Mouse (Mus musculus) C2C12 (cell line): ENCODE results near the gene Ccdc171. TPM values are rescaled to one million over a fixed set of nuclear protein-coding genes. Genes with fewer than 3 reads are reported as not detected.
"Not testable (repeated sequence)": the region's sequence is repeated elsewhere in the genome, so short reads cannot be mapped to it uniquely, and the experiment has no call there.

Experiments used
- H3K27me3 ChIP-seq: one replicate; pipeline ENCODE4 v1.6.1; 2011; ENCODE audit not compliant: control insufficient read depth, insufficient read depth, insufficient read length
- H3K36me3 ChIP-seq: one replicate; pipeline ENCODE4 v1.6.1; 2011; ENCODE audit not compliant: control insufficient read depth, insufficient read depth
- H3K4me3 ChIP-seq: one replicate; pipeline ENCODE4 v1.5.1; 2011; ENCODE audit warnings: mild to moderate bottlenecking, control low read depth; ENCODE audit not compliant: poor library complexity, insufficient read depth, severe bottlenecking
- H3K79me2 ChIP-seq: one replicate; pipeline ENCODE4 v1.6.1; 2011; ENCODE audit not compliant: control insufficient read depth, insufficient read depth
- H3K79me3 ChIP-seq: one replicate; pipeline ENCODE4 v1.6.1; 2011; ENCODE audit warnings: low read depth, control low read depth
- H3ac ChIP-seq: one replicate; pipeline ENCODE3; 2011; ENCODE audit warnings: low read depth; ENCODE audit not compliant: control insufficient read depth, insufficient read length
- CEBPB ChIP-seq: IDR thresholded peaks from one replicate; pipeline ENCODE4 v1.6.1; 2011; ENCODE audit warnings: low read depth, mild to moderate bottlenecking, control low read depth, moderate library complexity
- CTCF ChIP-seq: IDR thresholded peaks from one replicate; pipeline ENCODE4 v1.5.1; 2011; ENCODE audit not compliant: control insufficient read depth, insufficient read depth, insufficient read length
- FOSL1 ChIP-seq: IDR thresholded peaks from one replicate; pipeline ENCODE4 v1.8.0; 2011; ENCODE audit warnings: mild to moderate bottlenecking, low read length; ENCODE audit not compliant: poor library complexity, insufficient read depth, severe bottlenecking
- MAX ChIP-seq: IDR thresholded peaks from one replicate; pipeline ENCODE4 v1.6.1; 2011; ENCODE audit warnings: mild to moderate bottlenecking, control low read depth
- MYOD1 ChIP-seq: IDR thresholded peaks from one replicate; pipeline ENCODE4 v1.6.1; 2011; ENCODE audit warnings: low read depth; ENCODE audit not compliant: control insufficient read depth, insufficient read length
- MYOG ChIP-seq: IDR thresholded peaks from one replicate; pipeline ENCODE4 v1.6.1; 2011; ENCODE audit not compliant: control insufficient read depth, insufficient read length; ENCODE audit errors: extremely low read depth
- USF1 ChIP-seq: IDR thresholded peaks from one replicate; pipeline ENCODE4 v1.6.1; 2011; ENCODE audit warnings: low read depth, mild to moderate bottlenecking, control low read depth, moderate library complexity
- polyA plus RNA-seq: library from polyadenylated mRNA; unstranded; fragments of >200 nt; fragmentation: generic; extraction: Trizol; gene quantifications from one replicate; pipeline ENCODE4 v1.2.1, GENCODE M21; 2012; ENCODE audit warnings: missing spikeins

Gene Ccdc171
- polyA plus RNA-seq, 1 experiment, result 0.37 TPM

GRCm38 (mm10) chr4:83533168-83533911 is 8.0 kb downstream of the Ccdc171 start:
- H3K4me3 ChIP-seq, result no peak overlapping the region
- no peaks in the 10 kb centered on the region for H3K79me3 ChIP-seq
- TF ChIP-seq MYOG, result no peak
- H3K27me3 ChIP-seq, result no peaks in the 10 kb centered on the region
- H3ac ChIP-seq, result no peak overlapping the region
- H3K36me3 ChIP-seq, result no peaks in the 10 kb centered on the region
- no peaks in the 10 kb centered on the region for H3K79me2 ChIP-seq

GRCm38 (mm10) chr4:83534024-83534423 is 8.7 kb downstream of the Ccdc171 start:
- H3K79me3 ChIP-seq, result no peaks in the 10 kb centered on the region
- H3K4me3 ChIP-seq, result no peak overlapping the region
- H3K79me2 ChIP-seq, result no peaks in the 10 kb centered on the region
- no peak for TF ChIP-seq MAX
- TF ChIP-seq USF1, result no peak
- TF ChIP-seq MYOG, result no peak
- no peak for TF ChIP-seq FOSL1
- TF ChIP-seq MYOD1, result no peak
- TF ChIP-seq CTCF, result no peak
- no peak for TF ChIP-seq CEBPB
- H3K36me3 ChIP-seq, result no peaks in the 10 kb centered on the region
- H3ac ChIP-seq, result no peak overlapping the region
- no peaks in the 10 kb centered on the region for H3K27me3 ChIP-seq

DNA sequence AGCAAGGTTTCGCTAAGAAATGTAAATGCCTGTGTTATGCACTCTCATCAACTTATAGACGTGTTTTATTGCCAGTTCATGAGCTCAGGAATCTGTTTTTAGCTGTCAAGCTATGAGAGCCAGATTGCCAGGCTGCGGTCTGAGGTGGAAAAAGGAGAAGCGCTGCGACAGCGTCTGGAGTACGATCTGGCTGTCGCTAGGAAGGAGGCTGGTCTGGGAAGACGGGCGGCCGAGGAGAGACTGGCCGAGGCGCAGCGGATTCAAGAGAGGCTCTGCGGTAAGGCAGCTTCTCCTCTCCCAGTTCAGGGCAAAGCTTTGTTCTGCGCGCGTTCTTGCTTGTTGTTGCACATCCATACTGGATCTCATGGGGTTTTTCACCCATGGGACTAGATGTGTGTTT is 24.2 kb downstream of the Ccdc171 start:
- no peaks in the 10 kb centered on the region for H3K27me3 ChIP-seq
- H3ac ChIP-seq, result no peak overlapping the region
- H3K36me3 ChIP-seq, result no peaks in the 10 kb centered on the region
- H3K4me3 ChIP-seq, result no peak overlapping the region
- no peaks in the 10 kb centered on the region for H3K79me2 ChIP-seq
- H3K79me3 ChIP-seq, result no peaks in the 10 kb centered on the region
- TF ChIP-seq CTCF (no peak), MAX (no peak), CEBPB (no peak), MYOG (no peak), FOSL1 (no peak), MYOD1 (no peak), USF1 (no peak)

DNA sequence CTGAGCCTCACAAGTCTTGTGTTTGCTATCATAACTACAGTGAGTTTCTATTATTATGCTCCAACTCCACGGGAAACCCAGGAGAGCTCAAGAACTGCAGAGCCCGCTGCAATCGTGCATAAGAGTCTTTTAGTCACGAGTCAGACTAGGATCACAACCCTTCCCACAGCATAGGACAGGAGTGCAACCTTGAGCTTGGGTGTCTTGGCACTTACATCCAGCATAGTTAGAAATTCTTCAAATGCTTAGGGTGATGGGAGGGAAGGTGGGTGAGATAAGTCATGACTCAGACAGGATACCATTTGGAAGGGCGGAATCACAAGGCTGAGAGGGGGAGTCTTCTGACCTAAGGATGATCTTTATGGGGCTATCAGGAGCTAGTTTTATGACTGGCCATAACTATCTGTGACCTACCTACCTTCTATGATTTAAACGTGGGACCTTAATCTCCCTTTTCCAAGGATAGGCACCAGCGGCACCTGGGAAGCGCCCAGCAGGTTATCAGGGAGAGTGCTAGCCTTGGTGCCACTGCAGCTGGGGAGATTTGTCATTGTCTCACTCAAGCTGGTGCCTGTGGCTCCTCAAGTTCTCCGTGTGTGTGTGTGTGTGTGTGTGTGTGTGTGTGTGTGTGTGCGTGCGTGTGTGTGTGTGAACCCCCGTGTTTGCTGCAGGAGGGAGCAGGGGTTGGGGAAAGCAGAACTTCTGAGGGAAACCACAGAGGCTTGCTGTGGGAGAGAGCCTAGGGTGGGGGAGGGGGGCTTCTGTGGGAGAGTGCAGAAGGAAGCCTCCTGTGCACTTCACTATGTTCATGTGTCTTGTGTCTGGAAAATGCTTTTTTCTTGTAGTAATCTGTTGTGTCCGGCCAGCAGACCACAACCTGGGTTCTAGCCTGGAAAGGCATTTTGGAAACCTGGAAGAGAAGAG is 42.1 kb downstream of the Ccdc171 start:
- Histone ChIP-seq H3ac (no peak overlapping the region), H3K4me3 (no peak overlapping the region), H3K79me3 (no peaks in the 10 kb centered on the region), H3K27me3 (no peaks in the 10 kb centered on the region), H3K79me2 (no peaks in the 10 kb centered on the region), H3K36me3 (no peaks in the 10 kb centered on the region)
- TF ChIP-seq USF1, result no peak
- no peak for TF ChIP-seq FOSL1
- no peak for TF ChIP-seq MYOD1
- no peak for TF ChIP-seq MAX
- no peak for TF ChIP-seq MYOG
- TF ChIP-seq CTCF, result no peak
- no peak for TF ChIP-seq CEBPB

DNA sequence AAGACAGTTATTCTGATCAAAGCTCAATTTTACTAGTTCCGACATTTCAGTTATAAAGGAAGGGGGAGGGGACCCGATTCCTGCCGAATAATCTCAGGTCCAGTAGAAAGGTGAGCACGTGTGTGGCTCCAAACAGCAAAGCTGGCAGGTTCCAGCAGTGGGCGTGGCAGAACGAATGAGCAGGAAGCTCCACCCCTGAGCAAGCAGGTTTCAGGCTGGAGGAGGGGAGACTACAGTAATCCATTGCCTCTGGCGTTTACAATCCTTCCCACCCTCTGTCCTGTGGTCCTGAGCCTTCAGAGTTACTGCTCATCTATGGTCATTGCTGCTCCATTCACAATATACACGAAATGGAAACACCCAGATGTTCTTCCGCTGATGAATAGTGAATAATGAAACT is 42.8 kb downstream of the Ccdc171 start:
- not testable (repeated sequence) for H3K4me3 ChIP-seq, H3K79me3 ChIP-seq, H3K36me3 ChIP-seq, H3ac ChIP-seq, H3K79me2 ChIP-seq, H3K27me3 ChIP-seq

DNA sequence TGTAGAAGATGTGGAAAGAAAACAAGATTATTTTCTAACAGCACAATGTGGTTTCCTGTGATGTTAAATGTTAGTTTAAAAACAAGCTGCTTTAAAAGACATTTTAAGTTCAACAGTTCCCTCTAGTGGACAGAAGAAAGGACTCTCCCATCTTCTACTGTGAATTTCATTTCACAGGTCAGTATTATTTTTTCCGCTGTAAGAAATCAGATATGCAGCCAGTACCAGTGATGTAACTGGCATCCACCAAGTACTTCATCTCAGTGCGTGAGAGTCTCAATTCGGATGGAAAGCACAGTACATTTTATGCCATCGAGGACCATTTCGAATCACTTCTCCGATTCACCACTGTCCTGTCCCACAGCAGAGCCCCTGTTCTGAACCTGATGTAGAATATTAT is 45.2 kb downstream of the Ccdc171 start:
- H3K27me3 ChIP-seq, result no peaks in the 10 kb centered on the region
- TF ChIP-seq MAX, result no peak
- TF ChIP-seq CEBPB, result no peak
- TF ChIP-seq FOSL1, result no peak
- TF ChIP-seq CTCF, result no peak
- TF ChIP-seq USF1, result no peak
- TF ChIP-seq MYOG, result no peak
- TF ChIP-seq MYOD1, result no peak
- no peaks in the 10 kb centered on the region for H3K36me3 ChIP-seq
- H3K79me2 ChIP-seq, result no peaks in the 10 kb centered on the region
- H3K4me3 ChIP-seq, result no peak overlapping the region
- H3ac ChIP-seq, result no peak overlapping the region
- H3K79me3 ChIP-seq, result no peaks in the 10 kb centered on the region
